Mouse (Mus musculus): ENCODE results near the gene Zfp566. TPM values are rescaled to one million over a fixed set of nuclear protein-coding genes. Genes with fewer than 3 reads are reported as not detected.

The Zfp566 gene
- polyA plus RNA-seq, 1 experiment, result 0.37 TPM

DNA sequence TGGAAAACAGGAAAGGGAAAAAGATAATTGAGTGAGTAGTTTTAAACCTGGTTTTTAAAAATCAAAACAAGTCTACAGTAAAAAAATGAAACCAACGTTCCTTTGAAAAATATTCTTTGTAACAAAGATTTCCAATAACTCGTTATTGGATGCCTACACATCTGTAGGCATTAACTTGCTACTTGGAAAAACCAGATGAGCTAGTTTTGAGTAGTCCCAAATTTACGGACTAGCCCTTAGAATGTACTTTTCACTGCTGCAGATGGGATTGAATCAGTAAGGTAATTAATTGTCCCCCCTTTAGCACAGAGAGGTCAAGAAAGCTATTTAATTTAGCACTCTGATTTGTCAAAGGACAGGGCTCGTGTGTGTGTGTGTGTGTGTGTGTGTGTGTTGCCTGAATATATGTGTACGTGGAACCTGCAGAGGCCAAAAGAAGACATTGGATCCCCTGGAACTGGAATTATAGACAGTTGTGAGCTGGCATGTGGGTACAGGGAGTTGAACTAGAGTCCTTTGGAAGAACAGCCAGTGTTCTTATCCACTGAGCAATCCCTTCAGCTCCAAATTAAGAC, 5.3 kb upstream of the Zfp566 start:
- Histone ChIP-seq H3K36me3 (replicated peaks; ENCODE audit: low read length) (peaks cover 22% of the 10 kb centered on the region), H3K27me3 (replicated peaks) (no peaks in the 10 kb centered on the region), H3K9me3 (no peaks in the 10 kb centered on the region), H3K4me1 (peaks cover 47% of the 10 kb centered on the region), H3K4me3 (replicated peaks) (peak overlapping the region; percentile 91)
- TF ChIP-seq FLI1 (IDR thresholded peaks at IDR 0.05; ENCODE audit: low read length) (no peak), GATA1 (IDR thresholded peaks at IDR 0.05; ENCODE audit: borderline replicate concordance, low read length) (no peak)

- TF ChIP-seq GATA1 (IDR thresholded peaks at IDR 0.05; ENCODE audit: borderline replicate concordance, low read length) (no peak), FLI1 (IDR thresholded peaks at IDR 0.05; ENCODE audit: low read length) (no peak)
- Histone ChIP-seq H3K36me3 (replicated peaks; ENCODE audit: low read length) (peaks cover 15% of the 10 kb centered on the region), H3K4me3 (replicated peaks) (peak within 1 kb of the TSS; percentile 91), H3K9me3 (no peaks in the 10 kb centered on the region), H3K27me3 (replicated peaks) (no peaks in the 10 kb centered on the region), H3K4me1 (peaks cover 50% of the 10 kb centered on the region)
These were observed 4.5 kb upstream of the Zfp566 start, which contains the start of gene Zfp260 for GRCm38 (mm10) chr7:30094646-30095429. TSS of gene Zfp260 (plus strand) at chr7:30094777.

DNA sequence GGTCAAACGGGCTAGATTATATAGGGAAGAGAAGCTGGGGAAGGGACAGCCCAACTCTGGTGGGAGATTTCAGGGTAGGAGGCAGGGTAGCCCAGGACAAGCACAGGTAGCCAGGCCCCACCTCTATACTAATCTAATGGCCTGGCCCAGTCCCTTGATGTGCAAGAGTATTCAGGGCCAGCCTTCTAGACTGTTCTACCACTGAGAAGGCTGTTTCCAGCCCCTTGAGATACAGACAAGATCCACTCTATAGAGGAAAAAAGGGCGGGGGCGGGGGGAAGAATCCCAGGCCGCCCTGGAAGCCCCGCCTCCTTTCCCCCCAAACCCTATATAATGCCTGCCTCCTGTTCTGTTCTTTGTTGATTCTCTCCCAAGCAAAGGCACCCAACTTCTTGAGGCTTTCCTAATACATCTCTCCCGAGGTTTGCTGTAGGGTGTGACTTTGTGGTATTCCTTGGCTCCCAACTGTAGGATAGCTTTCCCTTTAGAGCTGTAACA, 3.6 kb upstream of the Zfp566 start:
- H3K4me1 ChIP-seq, result peaks cover 56% of the 10 kb centered on the region
- no peak for TF ChIP-seq GATA1 (IDR thresholded peaks at IDR 0.05; ENCODE audit: borderline replicate concordance, low read length)
- TF ChIP-seq FLI1 (IDR thresholded peaks at IDR 0.05; ENCODE audit: low read length), result no peak
- no peaks in the 10 kb centered on the region for H3K27me3 ChIP-seq (replicated peaks)
- H3K4me3 ChIP-seq (replicated peaks), result peak overlapping the region; percentile 91
- H3K36me3 ChIP-seq (replicated peaks; ENCODE audit: low read length), result peaks cover 7% of the 10 kb centered on the region
- H3K9me3 ChIP-seq, result no peaks in the 10 kb centered on the region

DNA sequence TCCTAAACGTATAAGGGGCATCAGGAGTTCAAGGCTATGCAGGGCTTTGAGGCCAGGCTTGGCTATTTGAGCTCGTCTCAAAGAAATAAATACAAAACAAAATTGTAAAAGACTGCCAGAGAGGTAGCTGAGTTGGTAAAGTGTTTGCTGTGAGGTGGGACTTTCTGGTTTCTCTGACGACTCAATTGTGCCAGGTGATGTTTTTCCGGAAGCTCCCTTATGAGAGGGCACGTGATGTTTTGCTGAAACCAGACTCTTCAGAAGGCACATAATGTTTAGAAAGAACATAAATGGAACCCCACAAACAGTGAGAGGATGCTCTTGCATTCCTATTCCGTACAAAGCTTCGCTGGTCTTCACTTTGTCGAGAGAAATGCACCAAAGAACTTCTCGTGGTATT, 2.3 kb upstream of the Zfp566 start:
- Histone ChIP-seq H3K4me3 (replicated peaks) (no peak overlapping the region), H3K4me1 (peaks cover 55% of the 10 kb centered on the region), H3K9me3 (no peaks in the 10 kb centered on the region), H3K36me3 (replicated peaks; ENCODE audit: low read length) (no peaks in the 10 kb centered on the region), H3K27me3 (replicated peaks) (no peaks in the 10 kb centered on the region)
- TF ChIP-seq FLI1 (IDR thresholded peaks at IDR 0.05; ENCODE audit: low read length), result no peak
- TF ChIP-seq GATA1 (IDR thresholded peaks at IDR 0.05; ENCODE audit: borderline replicate concordance, low read length), result no peak

GRCm38 (mm10) chr7:30090970-30091585, 751 bp upstream of the Zfp566 start:
- H3K9me3 ChIP-seq, result no peaks in the 10 kb centered on the region
- H3K4me3 ChIP-seq (replicated peaks), result peak overlapping the region; percentile 96
- TF ChIP-seq GATA1 (IDR thresholded peaks at IDR 0.05; ENCODE audit: borderline replicate concordance, low read length), result no peak
- no peak for TF ChIP-seq FLI1 (IDR thresholded peaks at IDR 0.05; ENCODE audit: low read length)
- H3K27me3 ChIP-seq (replicated peaks), result no peaks in the 10 kb centered on the region
- peaks cover 8% of the 10 kb centered on the region for H3K36me3 ChIP-seq (replicated peaks; ENCODE audit: low read length)
- H3K4me1 ChIP-seq, result peaks cover 56% of the 10 kb centered on the region

DNA sequence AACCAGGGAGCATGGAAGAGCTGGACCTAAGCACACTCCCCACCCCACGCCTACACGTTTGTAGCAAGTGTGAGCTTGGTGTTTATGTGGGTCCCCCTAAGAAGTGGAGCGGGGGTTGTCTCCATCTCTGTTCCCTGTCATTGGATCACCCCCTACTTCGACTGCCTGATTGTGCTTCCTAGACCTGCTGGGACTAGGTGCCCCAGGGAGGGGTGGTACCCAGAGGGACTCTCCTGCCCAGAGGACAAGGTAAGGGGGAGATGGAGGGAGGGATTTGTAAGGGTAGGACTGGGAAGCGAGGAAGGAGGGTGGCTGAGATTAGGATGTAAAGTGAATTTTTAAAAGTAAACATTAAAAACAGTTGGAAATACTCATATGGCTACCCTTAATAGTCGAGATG, 922 bp downstream of the Zfp566 start:
- Histone ChIP-seq H3K9me3 (peaks cover 3% of the 10 kb centered on the region; the same call in 1 of the 2 replicates), H3K36me3 (replicated peaks; ENCODE audit: low read length) (peaks cover 23% of the 10 kb centered on the region), H3K4me1 (peaks cover 49% of the 10 kb centered on the region), H3K4me3 (replicated peaks) (peak overlapping the region; percentile 96), H3K27me3 (replicated peaks) (no peaks in the 10 kb centered on the region)
- TF ChIP-seq FLI1 (IDR thresholded peaks at IDR 0.05; ENCODE audit: low read length) (no peak), GATA1 (IDR thresholded peaks at IDR 0.05; ENCODE audit: borderline replicate concordance, low read length) (no peak)

DNA sequence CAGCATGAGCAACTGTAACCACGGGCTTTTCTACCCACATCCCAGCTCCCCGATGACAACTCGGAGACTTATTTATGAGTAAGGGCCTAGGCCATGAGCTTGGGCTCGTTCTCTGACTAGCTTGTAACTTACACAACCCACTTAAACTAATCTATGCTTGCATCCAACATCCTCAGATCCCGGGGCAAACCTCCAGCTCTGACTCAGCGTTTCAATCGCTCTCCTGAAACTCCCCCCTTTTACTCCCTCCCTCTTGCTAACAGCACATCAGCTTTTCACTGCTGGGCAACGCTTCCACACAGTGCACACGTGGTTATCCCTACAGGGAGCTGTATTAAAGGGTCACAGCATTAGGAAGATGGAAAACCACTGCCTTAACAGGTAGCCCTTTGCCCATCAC, 3.8 kb downstream of the Zfp566 start:
- Histone ChIP-seq H3K9me3 (peaks cover 3% of the 10 kb centered on the region; the same call in 1 of the 2 replicates), H3K4me3 (replicated peaks) (no peak overlapping the region), H3K4me1 (peaks cover 38% of the 10 kb centered on the region), H3K27me3 (replicated peaks) (no peaks in the 10 kb centered on the region), H3K36me3 (replicated peaks; ENCODE audit: low read length) (peaks cover 30% of the 10 kb centered on the region)
- no peak for TF ChIP-seq GATA1 (IDR thresholded peaks at IDR 0.05; ENCODE audit: borderline replicate concordance, low read length)
- no peak for TF ChIP-seq FLI1 (IDR thresholded peaks at IDR 0.05; ENCODE audit: low read length)

- H3K4me3 ChIP-seq (replicated peaks), result peak within 1 kb of the TSS; percentile 97
- H3K27me3 ChIP-seq (replicated peaks), result no peaks in the 10 kb centered on the region
- no peaks in the 10 kb centered on the region for H3K9me3 ChIP-seq
- H3K36me3 ChIP-seq (replicated peaks; ENCODE audit: low read length), result peaks cover 20% of the 10 kb centered on the region
- TF ChIP-seq FLI1 (IDR thresholded peaks at IDR 0.05; ENCODE audit: low read length), result no peak
- TF ChIP-seq GATA1 (IDR thresholded peaks at IDR 0.05; ENCODE audit: borderline replicate concordance, low read length), result no peak
- H3K4me1 ChIP-seq, result peaks cover 21% of the 10 kb centered on the region
These were observed 17.9 kb downstream of the Zfp566 start, which contains the start of gene Zfp82 for GRCm38 (mm10) chr7:30072146-30073028. TSS of gene Zfp82 (minus strand) at chr7:30072900.

DNA sequence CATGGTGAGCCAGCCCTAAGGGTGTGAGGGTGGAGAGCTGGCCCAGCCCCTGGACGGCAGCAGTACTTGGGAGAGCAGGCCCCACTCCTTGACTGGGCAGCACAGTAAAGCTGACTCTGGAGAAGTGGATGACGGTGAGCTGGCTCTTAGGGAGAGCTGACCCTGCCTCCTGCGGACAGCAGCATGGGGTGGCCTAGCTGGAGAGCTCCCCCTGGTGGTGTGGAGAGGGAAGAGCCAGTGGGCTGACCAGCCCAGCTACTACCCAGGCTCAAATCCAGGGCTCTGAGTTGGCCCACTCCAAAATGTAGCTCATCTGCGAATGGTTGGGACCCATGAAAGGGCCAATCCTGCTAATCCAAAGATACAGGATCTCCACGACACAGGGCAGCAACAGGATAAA, 25.7 kb downstream of the Zfp566 start:
- peaks cover 64% of the 10 kb centered on the region for H3K36me3 ChIP-seq (replicated peaks; ENCODE audit: low read length)
- TF ChIP-seq FLI1 (IDR thresholded peaks at IDR 0.05; ENCODE audit: low read length) (no peak), GATA1 (IDR thresholded peaks at IDR 0.05; ENCODE audit: borderline replicate concordance, low read length) (no peak)
- no peaks in the 10 kb centered on the region for H3K9me3 ChIP-seq
- H3K27me3 ChIP-seq (replicated peaks), result no peaks in the 10 kb centered on the region
- no peaks in the 10 kb centered on the region for H3K4me1 ChIP-seq
- no peak overlapping the region for H3K4me3 ChIP-seq (replicated peaks)

All from megakaryocyte, embryonic 14.5 days (primary cell).